In genomic region chr4:146535883-146536282, GRCm38 (mm10) we compare ENCODE assay signal across 19 mouse cellular contexts. TPM values are rescaled to one million over a fixed set of nuclear protein-coding genes. Genes with fewer than 3 reads are reported as not detected.
DNase-seq lines count a peak whose midpoint lies in the region; ATAC-seq and TF ChIP-seq lines count a peak whose summit lies in the region.
"Had no signal": no experiment of that assay in that cellular context is flagged by ENCODE, and none has a peak within 500 bp of the region (broad histone marks: within the 10 kb centered on the region; RNA-seq: fewer than 3 reads in every experiment).

No protein-coding gene starts in this region.

- H3K4me3 ChIP-seq in forebrain, embryonic 11.5 days (ENCODE audit: low read depth, low read length), result no peak overlapping the region
- H3K4me3 ChIP-seq in forebrain, postnatal 0 days (ENCODE audit: low read depth, low read length), result no peak overlapping the region
- H3K4me3 ChIP-seq in kidney, embryonic 15.5 days (replicated peaks), result no peak overlapping the region
- H3K4me3 ChIP-seq in neural tube, embryonic 11.5 days (ENCODE audit: low read depth, low read length), result no peak overlapping the region
- H3K4me3 ChIP-seq in neural tube, embryonic 15.5 days (replicated peaks), result no peak overlapping the region
- H3K4me3 ChIP-seq: gastrocnemius, adult 2 months; liver, embryonic 15.5 days had no signal

- no peaks in the 10 kb centered on the region for H3K27me3 ChIP-seq in forebrain, embryonic 11.5 days (ENCODE audit: control insufficient read depth, insufficient read depth, low read length)
- H3K27me3 ChIP-seq in forebrain, postnatal 0 days (ENCODE audit: insufficient read depth, low read length), result no peaks in the 10 kb centered on the region
- no peaks in the 10 kb centered on the region for H3K27me3 ChIP-seq in kidney, embryonic 15.5 days
- no peaks in the 10 kb centered on the region for H3K27me3 ChIP-seq in neural tube, embryonic 11.5 days (ENCODE audit: control insufficient read depth, insufficient read depth, low read length)
- no peaks in the 10 kb centered on the region for H3K27me3 ChIP-seq in neural tube, embryonic 15.5 days (replicated peaks)
- H3K27me3 ChIP-seq: liver, embryonic 15.5 days had no signal

- no peak for TF ChIP-seq CTCF in forebrain, postnatal 0 days (IDR thresholded peaks at IDR 0.05; ENCODE audit: low read depth)

- no peak overlapping the region for H3K27ac ChIP-seq in forebrain, embryonic 11.5 days (ENCODE audit: low read depth, low read length)
- no peak overlapping the region for H3K27ac ChIP-seq in forebrain, postnatal 0 days (ENCODE audit: low read depth, low read length)
- no peak overlapping the region for H3K27ac ChIP-seq in kidney, embryonic 15.5 days
- H3K27ac ChIP-seq in neural tube, embryonic 11.5 days (ENCODE audit: low read depth, low read length), result no peak overlapping the region
- no peak overlapping the region for H3K27ac ChIP-seq in neural tube, embryonic 15.5 days (replicated peaks)
- H3K27ac ChIP-seq: gastrocnemius, adult 2 months; liver, embryonic 15.5 days had no signal

- H3K36me3 ChIP-seq in forebrain, embryonic 11.5 days (ENCODE audit: control insufficient read depth, insufficient read depth, low read length), result no peaks in the 10 kb centered on the region
- H3K36me3 ChIP-seq in forebrain, postnatal 0 days (ENCODE audit: insufficient read depth), result no peaks in the 10 kb centered on the region
- no peaks in the 10 kb centered on the region for H3K36me3 ChIP-seq in kidney, embryonic 15.5 days
- H3K36me3 ChIP-seq in neural tube, embryonic 11.5 days (ENCODE audit: control insufficient read depth, insufficient read depth, low read length), result no peaks in the 10 kb centered on the region
- no peaks in the 10 kb centered on the region for H3K36me3 ChIP-seq in neural tube, embryonic 15.5 days

- H3K9ac ChIP-seq in forebrain, embryonic 11.5 days (ENCODE audit: low read length), result no peak overlapping the region
- H3K9ac ChIP-seq in forebrain, postnatal 0 days, result no peak overlapping the region
- H3K9ac ChIP-seq in kidney, embryonic 15.5 days, result no peak overlapping the region
- H3K9ac ChIP-seq in neural tube, embryonic 11.5 days (ENCODE audit: low read length), result no peak overlapping the region
- H3K9ac ChIP-seq in neural tube, embryonic 15.5 days (replicated peaks), result no peak overlapping the region
- H3K9ac ChIP-seq: liver, embryonic 15.5 days had no signal

- peak; percentile 60; the same call in 1 of the 2 replicates for ATAC-seq in forebrain, embryonic 11.5 days (replicated peaks; ENCODE audit: low FRiP score)
- no peak for ATAC-seq in forebrain, postnatal 0 days
- ATAC-seq in kidney, embryonic 15.5 days (replicated peaks; ENCODE audit: low FRiP score), result peak; percentile 64; the same call in 1 of the 2 replicates
- ATAC-seq in neural tube, embryonic 11.5 days (ENCODE audit: insufficient read depth, low FRiP score, low TSS enrichment), result peak; percentile 25; the same call in 1 of the 2 replicates
- no peak for ATAC-seq in neural tube, embryonic 15.5 days (ENCODE audit: low FRiP score)
- ATAC-seq in monocyte, adult 5-6 weeks (replicated peaks; ENCODE audit: insufficient number of reproducible peaks, low FRiP score, low TSS enrichment, poor library complexity, severe bottlenecking), result 0 out of 2 replicates have a peak, but pooled peaks have one; percentile 50
- ATAC-seq: forebrain, embryonic 16.5 days; inflammation-experienced regulatory T-cells, adult 6 months had no signal

- DNase-seq in forebrain, embryonic 11.5 days (ENCODE audit: low spot score), result no peak
- no peak for DNase-seq in forebrain, postnatal 0 days
- DNase-seq in kidney, postnatal 14 days, result no peak
- DNase-seq in neural tube, embryonic 11.5 days (ENCODE audit: low spot score), result no peak
- DNase-seq in embryo, embryonic 11 days, result no peak
- DNase-seq: cerebellum, adult 9-10 months; gastrocnemius, adult 2 months; heart, adult 11 months; kidney, adult 8-10 months; kidney, postnatal 4 days; spleen, adult 18-20 months; thymus, postnatal 25 days had no signal

- no peaks in the 10 kb centered on the region for H3K4me1 ChIP-seq in forebrain, embryonic 11.5 days (replicated peaks; ENCODE audit: control insufficient read depth, insufficient read depth, low read length)
- no peaks in the 10 kb centered on the region for H3K4me1 ChIP-seq in forebrain, postnatal 0 days (ENCODE audit: insufficient read depth)
- H3K4me1 ChIP-seq in kidney, embryonic 15.5 days, result no peaks in the 10 kb centered on the region
- H3K4me1 ChIP-seq in neural tube, embryonic 11.5 days (ENCODE audit: control insufficient read depth, insufficient read depth, low read length), result no peaks in the 10 kb centered on the region
- H3K4me1 ChIP-seq in neural tube, embryonic 15.5 days, result no peaks in the 10 kb centered on the region
- H3K4me1 ChIP-seq: liver, embryonic 15.5 days had no signal

- no peak overlapping the region for H3K4me2 ChIP-seq in forebrain, embryonic 11.5 days (ENCODE audit: low read depth, low read length, severe bottlenecking)
- no peak overlapping the region for H3K4me2 ChIP-seq in forebrain, postnatal 0 days (ENCODE audit: low read depth)
- no peak overlapping the region for H3K4me2 ChIP-seq in kidney, embryonic 15.5 days
- H3K4me2 ChIP-seq in neural tube, embryonic 11.5 days (ENCODE audit: low read depth), result no peak overlapping the region
- H3K4me2 ChIP-seq in neural tube, embryonic 15.5 days, result no peak overlapping the region
- H3K4me2 ChIP-seq: liver, embryonic 15.5 days had no signal

- H3K9me3 ChIP-seq in forebrain, embryonic 11.5 days (ENCODE audit: control insufficient read depth, low read length), result peaks cover 23% of the 10 kb centered on the region
- peaks cover 46% of the 10 kb centered on the region for H3K9me3 ChIP-seq in forebrain, postnatal 0 days (ENCODE audit: low read length)
- peaks cover 71% of the 10 kb centered on the region for H3K9me3 ChIP-seq in kidney, embryonic 15.5 days (replicated peaks)
- H3K9me3 ChIP-seq in neural tube, embryonic 11.5 days (ENCODE audit: control insufficient read depth, low read length), result peaks cover 32% of the 10 kb centered on the region
- H3K9me3 ChIP-seq in neural tube, embryonic 15.5 days (replicated peaks), result peaks cover 53% of the 10 kb centered on the region

RNA-seq across cellular contexts. Expression of gene Zfp981, which starts 34.1 kb away (rescaled TPM):
- polyA plus RNA-seq in forebrain, embryonic 11.5 days (2014; fragmentation: Nextera tagmentation; extraction: Ambion mirVana), result not detected in 2 replicates
- total RNA-seq in forebrain, postnatal 0 days (2014; rRNA removed), result 0.05 and 0.31 TPM in 2 replicates
- polyA plus RNA-seq in forebrain, postnatal 0 days (2015; fragmentation: Nextera tagmentation; extraction: Ambion mirVana), result 0.10 TPM in 1 of 2 replicates, not detected in the other
- 0.06 TPM in 1 of 2 replicates, not detected in the other for polyA plus RNA-seq in kidney, embryonic 15.5 days (2015; fragmentation: Nextera tagmentation; extraction: Ambion mirVana)
- 0.15 TPM in 1 of 2 replicates, not detected in the other for polyA plus RNA-seq in neural tube, embryonic 11.5 days (2014; fragmentation: Nextera tagmentation; extraction: Ambion mirVana)
- 0.17 and 0.20 TPM in 2 replicates for polyA plus RNA-seq in neural tube, embryonic 15.5 days (2015; fragmentation: Nextera tagmentation; extraction: Ambion mirVana)
- not detected in 3 replicates for total RNA-seq in monocyte, adult 5-6 weeks (2017)
- polyA plus RNA-seq: heart, postnatal 0 days had no signal

Comparison
In these comparisons a context has a peak if more than half of its experiments do, and no peak if none do; other contexts are left out.
1. ATAC-seq: peak in forebrain, embryonic 11.5 days (single experiment), kidney, embryonic 15.5 days (single experiment), neural tube, embryonic 11.5 days (single experiment) and monocyte, adult 5-6 weeks (single experiment); none in forebrain, postnatal 0 days (single experiment) and neural tube, embryonic 15.5 days (single experiment).